Mouse (Mus musculus) adrenal gland, postnatal 14 days (tissue): ENCODE data around the gene Hist1h3e. TPM values are rescaled to one million over a fixed set of nuclear protein-coding genes. Genes with fewer than 3 reads are reported as not detected.
"Not testable (repeated sequence)": the region's sequence is repeated elsewhere in the genome, so short reads cannot be mapped to it uniquely, and the experiment has no call there.

Experiments used
- DNase-seq: peaks from one replicate; pipeline ENCODE4 v3.0.0; 2021; ENCODE audit warnings: mixed read lengths
- total RNA-seq: library from RNA; stranded (reverse); gene quantifications from 2 replicates; pipeline ENCODE4 v1.2.3, GENCODE M21; 2021

Gene Hist1h3e
- total RNA-seq, 1 experiment from 2014 or later: 184 TPM

DNA sequence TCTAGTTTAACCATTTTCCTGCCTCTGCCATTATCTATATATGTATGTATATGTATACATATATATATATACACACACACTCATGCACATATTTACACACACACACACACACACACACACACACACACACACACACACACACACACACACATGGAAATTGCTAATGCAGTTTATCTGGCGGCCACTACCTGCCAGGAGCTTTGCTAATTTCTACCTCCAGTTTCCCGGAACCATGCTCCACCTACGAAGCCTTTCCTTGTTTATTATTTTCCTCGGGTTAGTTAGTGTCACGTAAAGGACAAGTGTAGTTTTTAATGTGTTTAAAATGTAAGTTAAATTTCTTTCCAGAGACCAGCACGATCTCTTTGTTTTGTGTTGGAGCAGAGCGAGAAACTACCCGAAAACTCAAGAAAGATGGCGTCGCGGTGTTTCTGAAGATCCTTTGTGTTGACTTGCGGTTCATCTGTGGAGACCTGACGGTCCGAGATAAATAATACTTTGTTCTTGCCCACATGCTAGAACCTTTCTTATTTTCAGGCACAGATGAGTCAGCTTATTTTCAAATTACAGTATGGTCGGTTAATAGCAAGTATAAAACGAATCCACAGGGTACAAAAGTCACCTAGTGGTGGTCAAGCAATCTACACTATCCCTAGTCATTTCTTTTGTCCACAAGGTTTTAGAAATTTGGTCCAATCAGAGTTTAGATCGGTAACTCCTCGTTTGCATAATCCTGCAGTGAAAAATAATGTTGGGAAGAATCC, 712 bp upstream of the Hist1h3e start:
- peak; percentile 56 for DNase-seq

DNA sequence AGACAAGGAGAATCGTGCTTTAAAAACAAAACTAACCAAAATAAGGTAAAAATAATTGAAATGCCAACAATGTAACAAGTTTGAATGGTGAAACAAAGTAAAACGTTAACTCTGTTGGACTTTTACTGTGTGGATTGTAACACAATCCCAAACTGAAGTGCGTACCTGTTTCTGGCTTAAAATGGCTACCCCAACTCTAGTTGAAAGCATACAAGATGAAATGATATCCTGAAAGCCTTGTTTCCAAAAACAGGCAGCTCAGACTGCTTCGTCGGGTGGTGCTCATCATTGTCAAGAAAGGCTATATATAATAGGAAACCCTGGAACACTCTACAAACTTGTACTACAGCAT, 662 bp downstream of the Hist1h3e start:
- DNase-seq: not testable (repeated sequence)

DNA sequence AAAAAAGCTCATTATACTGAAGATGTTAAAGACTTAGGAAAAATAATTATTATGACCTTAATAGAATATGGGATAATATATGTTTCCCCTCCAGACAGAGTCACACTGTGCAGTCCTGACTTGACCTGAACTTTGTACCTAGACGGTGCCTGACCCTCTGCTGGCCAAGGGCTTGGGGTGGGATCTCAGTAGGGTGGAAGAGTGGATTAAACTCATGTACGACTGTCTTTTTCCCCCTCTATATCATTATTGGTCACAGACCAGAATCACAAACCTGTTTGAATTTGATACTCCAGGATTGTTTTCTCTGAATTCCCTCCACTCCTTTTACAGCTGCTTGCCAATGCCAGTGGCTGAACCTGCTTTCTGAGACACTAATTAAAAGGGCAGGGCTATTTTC, 1.5 kb downstream of the Hist1h3e start:
- not testable (repeated sequence) for DNase-seq

DNA sequence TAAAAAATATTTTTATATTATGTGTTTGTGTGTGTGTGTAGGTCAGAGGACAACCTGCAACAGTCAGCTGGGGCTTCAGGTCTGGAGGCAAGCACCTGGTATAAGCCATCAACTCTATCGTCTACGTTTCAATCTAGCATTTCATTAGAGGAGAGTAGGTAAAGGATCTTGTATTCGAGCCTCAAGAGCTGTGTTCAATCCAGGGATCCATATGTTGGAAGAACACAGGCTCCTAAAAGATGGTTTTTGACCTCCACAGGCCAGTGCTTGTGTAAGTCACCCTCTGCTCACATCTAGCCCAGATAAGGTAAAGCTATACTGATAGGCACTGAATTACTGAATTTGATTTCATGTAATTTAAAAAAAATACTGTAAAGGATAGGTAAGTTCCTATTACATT, 5.3 kb downstream of the Hist1h3e start:
- DNase-seq: no peak

DNA sequence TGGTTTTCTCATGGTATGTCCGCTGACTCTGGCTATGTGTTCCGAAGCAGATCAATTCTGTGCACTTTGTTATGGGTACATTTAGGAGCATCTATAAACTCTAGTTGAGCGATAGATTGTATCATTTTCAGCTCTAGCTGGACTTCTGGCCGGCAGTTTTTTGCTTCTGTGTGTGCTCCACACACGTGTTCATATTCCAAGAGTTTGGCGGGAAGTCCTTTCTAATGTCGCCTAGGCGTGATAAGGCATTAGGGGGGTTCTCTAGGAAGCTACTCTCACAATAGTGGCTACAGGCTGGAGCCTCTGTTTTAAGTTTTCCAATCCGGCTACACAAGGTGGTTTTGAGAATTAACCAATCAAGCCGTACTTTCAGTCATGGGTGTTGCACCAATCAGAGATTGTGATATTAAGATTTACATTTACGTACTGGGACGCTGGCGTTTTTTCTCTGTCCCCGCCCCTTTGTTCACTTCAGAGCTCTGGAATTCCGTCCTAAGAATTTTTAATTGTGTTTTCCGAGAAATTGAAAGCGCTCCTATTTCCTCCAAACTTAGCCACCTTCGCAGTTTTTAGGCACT, 6.2 kb downstream of the Hist1h3e start:
- DNase-seq: peak; percentile 72

DNA sequence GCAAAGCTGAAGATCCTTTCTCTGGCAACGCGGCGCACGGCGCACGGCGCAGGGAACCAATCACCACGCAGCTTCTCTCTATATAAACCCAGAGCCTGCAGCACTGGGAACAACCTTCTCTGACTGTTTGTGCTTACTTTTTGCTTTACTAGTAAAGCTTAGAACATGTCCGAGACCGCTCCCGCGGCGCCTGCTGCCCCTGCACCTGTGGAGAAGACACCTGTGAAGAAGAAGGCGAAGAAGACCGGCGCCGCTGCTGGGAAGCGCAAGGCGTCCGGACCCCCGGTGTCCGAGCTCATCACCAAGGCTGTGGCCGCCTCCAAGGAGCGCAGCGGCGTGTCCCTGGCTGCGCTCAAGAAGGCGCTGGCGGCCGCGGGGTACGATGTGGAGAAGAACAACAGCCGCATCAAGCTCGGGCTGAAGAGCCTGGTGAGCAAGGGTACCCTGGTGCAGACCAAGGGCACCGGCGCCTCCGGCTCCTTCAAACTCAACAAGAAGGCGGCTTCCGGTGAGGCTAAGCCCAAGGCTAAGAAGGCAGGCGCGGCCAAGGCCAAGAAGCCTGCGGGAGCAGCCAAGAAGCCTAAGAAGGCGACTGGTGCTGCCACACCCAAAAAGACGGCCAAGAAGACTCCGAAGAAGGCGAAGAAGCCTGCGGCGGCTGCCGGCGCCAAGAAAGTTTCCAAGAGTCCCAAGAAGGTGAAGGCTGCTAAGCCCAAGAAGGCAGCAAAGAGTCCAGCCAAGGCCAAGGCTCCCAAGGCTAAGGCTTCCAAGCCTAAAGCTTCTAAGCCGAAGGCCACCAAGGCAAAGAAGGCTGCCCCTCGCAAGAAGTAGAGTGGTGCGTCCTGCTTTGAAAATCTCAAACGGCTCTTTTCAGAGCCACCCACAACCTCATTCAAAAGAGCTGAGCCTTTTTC, 7.0 kb downstream of the Hist1h3e start:
- DNase-seq: peak; percentile 83

DNA sequence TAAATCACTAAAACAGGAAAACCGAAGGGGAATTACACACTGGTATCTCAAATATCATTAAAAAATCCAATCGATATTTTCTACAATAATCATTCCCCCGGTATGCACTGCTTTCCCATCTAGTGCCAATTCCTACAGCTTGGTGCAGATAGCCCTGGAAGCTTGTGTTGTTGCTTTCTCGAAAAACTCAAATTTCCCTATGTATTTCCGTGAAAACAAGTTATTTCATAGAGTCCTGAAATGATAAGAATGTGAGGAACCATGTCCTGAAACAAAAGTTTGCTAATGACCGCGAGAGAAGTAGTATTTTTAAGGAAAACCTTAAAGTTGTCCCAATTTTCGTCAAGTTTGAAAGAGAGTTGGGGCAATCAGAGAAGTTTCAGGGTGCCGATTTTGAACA, 7.8 kb downstream of the Hist1h3e start:
- no peak for DNase-seq

DNA sequence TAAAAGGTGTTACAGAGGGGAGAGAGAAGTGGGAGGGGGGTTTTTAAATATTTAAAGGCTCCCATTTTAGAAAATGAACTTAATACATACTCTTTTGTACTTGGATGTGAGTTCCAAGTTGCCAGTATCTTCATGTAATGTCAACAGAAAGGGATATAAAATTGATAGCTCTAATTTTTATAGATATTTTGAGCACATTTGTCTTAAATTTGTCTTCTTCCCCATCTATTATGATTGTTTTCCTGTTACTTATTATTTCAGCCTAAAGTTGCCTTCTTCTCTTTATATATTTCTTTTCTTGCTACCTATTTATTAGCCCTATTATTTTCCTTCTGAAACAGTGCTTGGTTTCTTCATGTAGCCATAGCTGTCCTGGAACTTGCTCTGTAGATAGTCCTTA, 9.2 kb downstream of the Hist1h3e start, which contains the start of gene Hist1h1d:
Hist1h1d (plus strand) TSS at position 301 of the 400 bp plus-strand sequence.
- DNase-seq: no peak

DNA sequence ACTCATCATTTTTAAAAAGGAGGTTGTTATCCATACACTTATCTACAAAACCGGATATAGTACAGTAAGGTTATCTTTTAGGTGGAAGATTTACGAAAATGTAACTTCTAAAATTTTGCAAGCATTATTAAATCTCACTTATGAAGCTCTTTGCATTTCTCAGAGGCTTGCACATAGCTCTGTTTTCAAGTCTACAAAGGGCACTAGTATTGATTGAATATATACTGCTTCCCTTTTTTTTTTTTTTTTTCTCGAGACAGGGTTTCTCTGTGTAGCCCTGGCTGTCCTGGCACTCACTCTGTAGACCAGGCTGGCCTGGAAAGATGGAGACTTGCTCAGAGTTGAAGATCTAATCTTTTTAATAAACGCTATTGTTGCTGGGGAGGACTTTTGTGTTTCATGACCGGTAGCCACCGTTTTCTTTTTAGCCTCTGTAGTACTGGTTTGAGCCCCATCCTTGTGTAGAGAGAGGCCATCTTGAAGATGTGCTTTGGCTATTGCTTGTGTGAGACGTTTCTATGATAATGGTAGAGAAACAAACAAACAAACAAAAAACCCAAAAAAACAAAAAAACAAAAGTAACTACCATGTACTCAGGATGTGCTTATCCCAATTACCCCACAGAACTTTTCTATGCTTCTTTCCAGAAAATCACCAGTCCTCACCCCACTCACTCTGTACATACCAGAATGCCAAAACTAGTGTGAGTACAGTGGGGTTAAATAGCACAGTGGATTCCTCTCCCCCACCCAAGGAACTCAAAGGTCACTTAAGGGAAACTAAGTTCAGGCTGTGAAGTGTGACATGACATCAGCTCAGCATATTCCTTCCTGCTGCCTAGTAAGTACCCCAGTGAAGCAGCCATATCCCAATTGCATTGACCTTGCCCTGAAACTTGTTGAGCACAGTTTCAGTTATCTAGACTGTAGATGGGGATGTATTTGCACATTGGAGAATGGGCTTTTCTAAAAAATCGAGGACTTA, 9.9 kb downstream of the Hist1h3e start:
- DNase-seq: no peak

DNA sequence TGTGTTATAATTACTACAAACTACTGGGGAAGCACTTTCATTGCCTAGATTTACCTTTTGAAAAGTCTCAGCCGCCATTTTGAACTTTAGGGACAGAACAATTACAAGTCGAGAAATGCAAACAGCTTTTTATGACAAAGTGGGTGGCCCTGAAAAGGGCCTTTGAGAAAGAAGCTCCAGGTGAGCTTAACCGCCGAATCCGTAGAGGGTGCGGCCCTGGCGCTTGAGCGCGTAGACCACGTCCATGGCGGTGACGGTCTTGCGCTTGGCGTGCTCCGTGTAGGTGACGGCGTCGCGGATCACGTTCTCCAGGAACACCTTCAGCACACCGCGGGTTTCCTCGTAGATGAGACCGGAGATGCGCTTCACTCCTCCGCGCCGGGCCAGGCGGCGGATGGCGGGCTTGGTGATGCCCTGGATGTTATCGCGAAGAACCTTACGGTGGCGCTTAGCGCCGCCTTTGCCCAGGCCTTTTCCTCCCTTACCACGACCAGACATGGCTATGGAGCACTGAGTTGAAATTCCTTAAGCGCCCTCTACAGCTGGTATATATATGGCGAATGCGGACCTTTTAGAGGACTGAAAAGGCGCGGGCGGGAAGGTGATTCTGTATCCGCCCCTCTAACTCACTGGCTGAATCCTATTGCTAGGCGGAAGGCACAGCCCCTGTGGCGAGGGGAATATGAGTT, 10.9 kb downstream of the Hist1h3e start, which contains the start of gene Hist1h4f:
Hist1h4f (minus strand) TSS at position 503 of the 689 bp plus-strand sequence.
- DNase-seq: peak; percentile 91

DNA sequence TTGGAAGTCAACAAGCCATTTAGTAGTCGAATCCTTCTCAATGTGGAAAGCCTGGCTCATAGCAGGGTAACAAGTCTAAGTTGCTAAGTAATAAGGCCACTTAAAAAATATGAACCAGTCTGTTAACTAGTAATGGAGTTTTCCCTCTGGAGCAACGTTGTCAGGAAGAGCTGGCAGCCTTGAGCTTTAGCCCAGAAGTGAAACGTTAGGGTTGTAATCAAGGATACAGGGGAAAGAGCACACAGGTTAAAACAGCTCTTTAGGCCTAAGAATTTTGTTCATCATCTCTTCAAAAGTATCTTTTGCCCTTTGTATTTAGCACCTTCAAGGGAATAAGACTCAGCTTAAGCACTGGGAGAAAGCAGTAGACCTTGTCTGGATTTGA, 11.4 kb downstream of the Hist1h3e start:
- no peak for DNase-seq

DNA sequence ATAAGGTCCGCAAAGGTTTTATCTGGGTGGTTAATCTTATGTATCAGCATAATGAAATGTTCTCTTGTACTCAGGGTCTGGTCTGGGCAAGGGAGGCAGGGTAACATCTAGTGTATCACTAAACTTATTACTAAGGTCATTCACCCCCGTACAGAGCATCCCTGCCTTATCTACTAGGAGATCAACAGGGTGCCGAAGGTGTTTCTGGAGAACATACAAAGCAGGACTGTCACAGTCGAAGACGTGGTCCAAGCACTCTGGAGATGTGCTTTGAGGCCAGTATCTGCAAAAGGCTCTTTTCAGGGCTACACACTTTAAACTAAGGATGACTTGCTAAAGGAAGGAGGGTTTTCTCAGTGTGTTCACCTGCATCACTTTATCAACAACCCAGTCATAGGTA, 15.5 kb downstream of the Hist1h3e start:
- DNase-seq: no peak

DNA sequence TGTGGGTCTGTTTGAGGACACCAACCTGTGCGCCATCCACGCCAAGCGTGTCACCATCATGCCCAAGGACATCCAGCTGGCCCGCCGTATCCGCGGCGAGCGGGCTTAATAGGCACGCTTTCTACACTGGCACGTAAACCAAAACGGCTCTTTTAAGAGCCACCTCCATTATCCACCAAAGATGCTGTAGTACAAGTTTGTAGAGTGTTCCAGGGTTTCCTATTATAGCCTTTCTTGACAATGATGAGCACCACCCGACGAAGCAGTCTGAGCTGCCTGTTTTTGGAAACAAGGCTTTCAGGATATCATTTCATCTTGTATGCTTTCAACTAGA, 17.4 kb downstream of the Hist1h3e start:
- not testable (repeated sequence) for DNase-seq

DNA sequence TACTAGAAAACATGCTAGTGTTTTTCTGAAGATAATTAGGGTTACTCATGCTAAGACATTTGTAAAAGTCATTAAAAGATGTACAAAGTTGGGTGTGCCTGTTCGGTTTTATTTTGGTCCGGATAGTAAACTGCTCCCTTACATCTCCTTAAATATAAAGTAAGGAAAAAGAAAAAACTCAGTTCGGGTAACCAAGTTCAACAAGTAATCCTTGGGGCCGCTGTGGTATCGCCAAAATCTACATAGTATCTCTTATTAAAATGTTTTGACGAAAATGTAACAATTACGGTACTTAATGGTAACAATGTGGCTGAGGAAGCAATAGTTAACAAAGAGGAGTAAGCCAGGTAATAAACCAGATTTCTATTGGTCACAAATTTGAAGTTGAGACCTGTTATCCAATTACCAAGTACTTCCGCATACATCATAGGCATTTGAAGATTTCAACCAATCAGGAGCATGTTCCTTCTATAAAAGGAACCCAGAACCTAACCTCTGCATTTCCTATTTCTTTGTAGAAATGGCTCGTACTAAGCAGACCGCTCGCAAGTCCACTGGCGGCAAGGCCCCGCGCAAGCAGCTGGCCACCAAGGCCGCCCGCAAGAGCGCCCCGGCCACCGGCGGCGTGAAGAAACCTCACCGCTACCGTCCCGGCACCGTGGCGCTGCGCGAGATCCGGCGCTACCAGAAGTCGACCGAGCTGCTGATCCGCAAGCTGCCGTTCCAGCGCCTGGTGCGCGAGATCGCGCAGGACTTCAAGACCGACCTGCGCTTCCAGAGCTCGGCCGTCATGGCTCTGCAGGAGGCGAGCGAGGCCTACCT, 18.0 kb downstream of the Hist1h3e start, which contains the start of gene Hist1h3f:
Hist1h3f (plus strand) TSS at position 88 of the 822 bp plus-strand sequence.
- DNase-seq: peak; percentile 82

DNA sequence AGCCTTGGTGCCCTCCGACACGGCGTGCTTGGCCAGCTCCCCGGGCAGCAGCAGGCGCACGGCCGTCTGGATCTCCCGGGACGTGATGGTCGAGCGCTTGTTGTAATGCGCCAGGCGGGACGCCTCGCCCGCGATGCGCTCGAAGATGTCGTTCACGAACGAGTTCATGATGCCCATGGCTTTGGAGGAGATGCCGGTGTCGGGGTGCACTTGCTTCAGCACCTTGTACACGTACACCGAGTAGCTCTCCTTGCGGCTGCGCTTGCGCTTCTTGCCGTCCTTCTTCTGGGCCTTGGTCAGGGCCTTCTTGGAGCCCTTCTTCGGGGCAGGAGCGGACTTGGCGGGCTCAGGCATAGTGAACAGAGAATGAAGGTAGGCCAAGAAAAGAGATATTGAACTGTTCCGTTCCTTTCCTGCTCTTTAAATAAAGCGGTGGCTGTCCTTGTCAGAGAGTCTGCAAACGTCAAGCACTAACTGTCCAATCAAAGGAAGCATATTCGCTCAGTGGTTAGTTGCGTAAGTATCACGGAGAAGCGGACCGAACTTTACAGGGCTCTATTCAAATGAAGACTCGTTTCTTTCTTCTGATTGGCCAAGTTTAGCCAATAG, 19.1 kb downstream of the Hist1h3e start, which contains the start of gene Hist1h2bh:
Hist1h2bh (minus strand) TSS at position 394 of the 609 bp plus-strand sequence.
- peak; percentile 77 for DNase-seq

DNA sequence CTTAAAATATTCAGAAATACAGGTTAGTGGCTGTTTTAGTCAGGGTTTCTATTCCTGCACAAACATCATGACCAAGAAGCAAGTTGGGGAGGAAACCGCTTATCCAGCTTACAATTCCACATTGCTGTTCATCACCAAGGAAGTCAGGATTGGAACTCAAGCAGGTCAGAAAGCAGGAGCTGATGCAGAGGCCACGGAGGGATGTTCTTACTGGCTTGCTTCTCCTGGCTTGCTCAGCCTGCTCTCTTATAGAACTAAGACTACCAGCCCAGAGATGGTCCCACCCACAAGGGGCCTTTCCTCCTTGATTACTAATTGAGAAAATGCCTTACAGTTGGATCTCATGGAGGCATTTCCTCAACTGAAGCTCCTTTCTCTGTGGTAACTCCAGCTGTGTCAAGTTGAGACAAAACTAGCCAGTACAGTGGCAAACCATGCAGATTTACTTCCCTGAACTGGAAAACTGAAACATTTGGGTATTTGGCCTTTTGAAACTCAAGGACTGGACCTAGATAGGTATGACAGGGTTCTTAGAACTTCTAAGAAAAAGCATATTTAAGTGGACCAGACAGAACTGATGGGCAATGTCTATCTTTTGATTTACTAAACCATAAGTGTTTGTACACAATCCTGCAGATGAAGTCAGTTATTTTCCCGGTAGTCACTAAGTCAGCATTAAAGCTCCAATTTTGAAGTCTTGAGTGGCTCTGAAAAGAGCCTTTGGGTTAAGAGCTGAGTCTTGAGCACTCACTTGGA, 19.8 kb downstream of the Hist1h3e start:
- DNase-seq: not testable (repeated sequence)

DNA sequence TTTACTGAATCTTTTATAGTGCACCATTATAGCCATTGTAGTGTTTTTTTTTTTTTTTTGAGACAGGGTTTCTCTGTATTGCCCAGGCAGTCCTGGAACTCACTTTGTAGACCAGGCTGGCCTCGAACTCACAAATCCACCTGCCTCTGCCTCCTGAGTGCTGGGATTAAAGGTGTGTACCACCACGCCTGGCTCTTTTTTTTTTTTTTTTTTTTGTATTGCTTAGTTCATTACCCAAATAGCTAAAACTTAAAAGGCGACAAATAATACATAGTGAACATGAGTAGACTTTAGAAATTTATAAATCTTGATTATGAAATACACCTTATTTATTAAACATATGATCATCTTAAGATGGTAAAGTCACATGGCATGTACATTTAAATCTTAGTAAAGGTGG, 20.7 kb downstream of the Hist1h3e start:
- DNase-seq: no peak

DNA sequence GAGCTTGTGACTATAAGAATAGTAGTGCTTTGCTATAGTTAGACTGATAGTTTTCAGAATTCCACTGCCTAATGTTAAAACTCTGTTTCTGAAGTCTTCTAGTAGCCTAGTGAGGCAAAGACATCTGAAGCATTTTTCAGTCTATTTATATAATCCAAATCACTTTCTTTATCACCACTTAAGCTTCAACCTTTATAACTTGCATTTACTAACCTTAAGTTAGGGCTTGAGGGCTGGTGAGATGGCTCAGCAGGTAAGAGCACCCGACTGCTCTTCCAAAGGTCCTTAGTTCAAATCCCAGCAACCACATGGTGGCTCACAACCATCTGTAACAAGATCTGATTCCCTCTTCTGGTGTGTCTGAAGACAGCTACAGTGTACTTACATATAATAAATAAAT, 22.3 kb downstream of the Hist1h3e start:
- DNase-seq: not testable (repeated sequence)

DNA sequence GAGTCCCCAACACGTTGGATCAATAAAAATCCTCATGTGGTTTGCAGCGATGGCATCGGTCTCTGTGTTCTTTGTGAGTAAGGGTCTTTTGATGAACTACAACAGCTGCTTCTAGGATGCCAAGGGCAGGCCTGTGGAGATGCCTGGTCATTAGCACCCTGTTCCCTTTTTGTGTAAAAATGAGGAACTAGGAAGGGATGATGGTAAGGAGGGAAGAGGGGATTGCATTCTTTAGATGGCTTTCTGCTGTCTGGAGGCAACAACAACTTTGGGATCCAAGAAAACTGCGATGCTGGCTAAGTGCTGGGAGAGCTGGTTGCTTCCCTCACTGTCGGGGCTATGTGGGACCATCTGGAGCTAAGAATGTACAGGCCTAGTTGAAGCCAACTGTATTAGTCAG, 23.9 kb downstream of the Hist1h3e start:
- DNase-seq: no peak
